Mouse (Mus musculus): ENCODE measurements at regions not wholly inside any gene's neighbourhood (a gene's known extent, or its start where the extent isn't known, plus 50 kb on each side); places are given as distances from the start of the nearest gene placed in this dataset.

DNA sequence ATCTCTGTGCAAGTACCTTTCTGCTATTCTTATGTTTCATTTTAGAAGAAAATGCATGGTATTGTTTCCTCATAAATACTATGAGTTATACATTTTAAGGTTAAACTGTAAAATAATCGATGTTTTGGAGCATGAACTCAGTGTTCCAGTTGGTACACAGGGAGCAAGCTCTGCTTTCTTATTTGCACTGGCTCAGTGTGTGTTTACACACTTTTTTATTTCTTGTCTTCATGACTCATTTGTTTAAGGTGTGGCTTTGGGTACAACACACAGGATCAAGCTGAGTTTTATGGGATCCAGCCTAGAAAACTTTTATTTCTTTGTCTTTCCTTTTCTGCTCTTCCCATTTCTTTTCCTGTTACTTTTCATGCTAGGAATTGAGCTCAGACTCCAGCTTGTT, 2704.7 kb downstream of the 9330182O14Rik start:
- TF ChIP-seq CTCF (IDR thresholded peaks at IDR 0.05; ENCODE audit: low read depth) (no peak), EP300 (IDR thresholded peaks at IDR 0.05; ENCODE audit: low read depth) (no peak)
